Mouse (Mus musculus) urinary bladder, postnatal 25 days (tissue): ENCODE data around the gene Calhm5.

ENCODE experiments used
- DNase-seq: peaks from one replicate; pipeline ENCODE4 v3.0.0; 2022; ENCODE audit warnings: low spot score

Gene Calhm5

DNA sequence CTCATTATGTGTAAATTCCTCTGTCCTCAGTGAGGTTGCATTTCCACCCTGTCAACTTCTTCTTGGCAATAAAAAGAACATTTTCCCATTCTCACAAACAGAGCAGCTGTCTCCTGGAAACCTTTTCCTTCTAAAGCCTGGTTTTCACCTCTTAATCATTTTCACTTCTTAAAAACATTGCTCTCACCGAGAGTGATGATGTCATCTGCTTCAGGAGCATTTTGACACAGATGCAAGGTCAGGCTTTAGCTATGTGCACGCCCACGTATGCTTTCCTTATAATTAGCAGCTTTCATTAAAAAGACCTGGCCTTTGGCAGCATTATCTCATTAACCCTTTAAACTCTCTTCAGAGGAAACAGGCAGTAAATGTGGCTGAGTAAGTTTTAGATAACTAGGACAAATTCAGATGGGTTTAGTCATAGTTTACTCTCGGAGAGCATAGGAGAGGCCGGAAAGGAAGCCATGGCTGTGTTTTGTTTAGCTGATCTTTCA is 25.3 kb downstream of the Calhm5 start:
- no peak for DNase-seq

DNA sequence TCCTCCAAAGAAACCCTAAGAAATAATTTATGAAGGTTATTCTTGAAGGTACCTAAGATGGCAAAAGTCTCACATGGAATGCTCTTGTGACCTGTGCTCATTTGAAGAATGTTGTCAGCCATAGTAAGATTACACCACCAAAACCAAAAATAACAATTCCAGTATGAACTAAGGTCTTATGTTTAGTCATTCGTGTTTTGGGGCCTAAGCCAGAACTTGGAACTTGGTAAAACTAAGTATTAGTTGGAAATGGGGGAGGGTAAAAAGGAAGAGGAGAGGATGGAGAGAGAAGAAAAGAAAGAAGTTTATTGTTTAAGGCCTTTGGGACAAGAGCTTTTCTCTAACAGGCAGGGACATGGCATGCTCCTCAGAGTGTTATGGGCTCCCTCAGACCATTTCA is 26.7 kb downstream of the Calhm5 start:
- no peak for DNase-seq

DNA sequence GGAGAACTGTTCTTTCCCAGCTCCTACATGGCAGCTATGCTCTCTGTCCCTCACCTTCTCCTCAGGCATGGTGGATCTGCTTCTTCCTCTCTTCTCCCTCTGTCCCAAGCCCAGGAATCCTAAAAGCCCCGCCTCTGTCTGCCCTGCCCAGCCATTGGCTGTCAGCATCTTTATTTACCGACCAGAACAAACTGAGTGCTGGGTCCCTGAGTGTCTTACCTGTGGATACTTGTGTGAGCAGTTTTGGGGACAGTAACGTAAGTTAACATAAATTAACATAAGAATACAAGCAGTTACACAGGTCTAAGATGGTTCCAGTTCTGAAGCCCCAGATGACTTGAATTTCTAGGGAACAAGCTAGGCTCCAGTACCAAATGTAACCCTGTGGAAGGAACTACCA is 29.7 kb downstream of the Calhm5 start:
- DNase-seq, result no peak

DNA sequence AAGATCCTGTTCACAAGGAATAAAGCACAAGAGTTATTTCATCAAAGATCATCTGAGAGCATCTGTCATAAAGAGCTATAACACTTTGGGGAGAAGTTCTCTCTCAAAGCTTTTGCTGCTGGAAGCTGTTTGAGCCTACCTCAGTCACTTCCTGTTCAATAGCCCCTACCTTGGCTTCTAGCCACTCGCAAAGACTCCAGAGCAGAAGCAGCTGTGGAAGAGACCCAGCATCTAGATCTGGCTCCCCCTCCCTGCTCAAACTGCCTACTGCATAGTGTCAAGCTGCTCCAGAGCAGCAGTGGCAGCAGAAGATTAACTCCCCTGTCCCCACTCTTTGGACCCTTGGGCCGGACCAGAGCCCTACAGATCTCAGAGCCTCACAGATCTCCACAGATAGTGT is 42.3 kb downstream of the Calhm5 start:
- no peak for DNase-seq

DNA sequence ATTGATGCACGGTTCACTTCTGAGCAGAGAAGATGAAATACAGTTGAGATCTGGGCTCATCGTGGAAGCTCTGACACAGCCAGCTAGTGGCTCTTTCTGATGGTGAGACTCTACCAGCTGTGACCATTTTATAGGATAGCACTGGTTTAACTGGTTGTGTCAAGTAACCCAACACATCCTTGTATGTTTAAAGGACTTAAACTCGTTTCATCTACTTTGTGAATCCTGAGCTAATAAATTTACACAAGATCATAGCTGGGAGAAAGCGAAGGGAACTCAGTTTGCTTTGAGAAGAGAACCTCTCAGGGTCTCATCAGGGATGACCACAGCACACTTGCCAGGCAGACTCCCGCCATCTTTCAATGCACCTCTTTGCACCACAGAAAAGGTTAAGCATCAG is 52.1 kb downstream of the Calhm5 start, which contains the start of gene Calhm4:
TSS of gene Calhm4 (minus strand) at position 101 of the 400 bp plus-strand sequence.
- no peak for DNase-seq
